22 mouse cellular contexts compared by ENCODE assay signal in genomic region chr5:52237956-52238735, GRCm38 (mm10). TPM values are rescaled to one million over a fixed set of nuclear protein-coding genes. Genes with fewer than 3 reads are reported as not detected.
DNase-seq lines count a peak whose midpoint lies in the region; ATAC-seq and TF ChIP-seq lines count a peak whose summit lies in the region.
"Had no signal": no experiment of that assay in that cellular context is flagged by ENCODE, and none has a peak within 500 bp of the region (broad histone marks: within the 10 kb centered on the region; RNA-seq: fewer than 3 reads in every experiment).

No protein-coding gene starts in this region.

- TF ChIP-seq POLR2A in MEL (IDR thresholded peaks at IDR 0.05; ENCODE audit: control insufficient read depth in 1 of 2, insufficient read depth in 1 of 2, low read depth in 1 of 2, low read length in 2 of 2, poor library complexity in 1 of 2) = no peak

- no peaks in the 10 kb centered on the region for H3K36me3 ChIP-seq in intestine, embryonic 15.5 days
- H3K36me3 ChIP-seq in intestine, postnatal 0 days (ENCODE audit: control insufficient read depth, insufficient read depth) = no peaks in the 10 kb centered on the region
- no peaks in the 10 kb centered on the region for H3K36me3 ChIP-seq in liver, postnatal 0 days (replicated peaks; ENCODE audit: insufficient read depth, low read length)
- H3K36me3 ChIP-seq in MEL (ENCODE audit: control insufficient read depth in 1 of 2, insufficient read depth in 2 of 2, low read length in 2 of 2) = peaks cover 0 to 15% of the 10 kb centered on the region in 2 experiments; a peak in 2 of 4 replicates
- no peaks in the 10 kb centered on the region for H3K36me3 ChIP-seq in midbrain, embryonic 16.5 days (ENCODE audit: control insufficient read depth, insufficient read depth, low read length)
- H3K36me3 ChIP-seq: heart, embryonic 15.5 days; limb, embryonic 12.5 days had no signal

- 72% methylated on average over 8 of the region's 8 CpGs for WGBS in intestine, embryonic 15.5 days
- 73% methylated on average over 8 of the region's 8 CpGs for WGBS in intestine, postnatal 0 days
- WGBS in liver, postnatal 0 days (ENCODE audit: insufficient replicate concordance) = 56% methylated on average over 8 of the region's 8 CpGs
- WGBS in midbrain, embryonic 16.5 days = 71% methylated on average over 8 of the region's 8 CpGs

- no peak for TF ChIP-seq CTCF in intestine, postnatal 0 days (IDR thresholded peaks at IDR 0.05; ENCODE audit: low read depth)
- TF ChIP-seq CTCF in liver, postnatal 0 days (IDR thresholded peaks at IDR 0.05; ENCODE audit: low read depth) = no peak
- TF ChIP-seq CTCF in MEL (IDR thresholded peaks at IDR 0.05 in 2 of 3, conservative IDR thresholded peaks at IDR 0.05 in 1 of 3; ENCODE audit: control insufficient read depth in 1 of 3, insufficient read depth in 1 of 3, low read depth in 2 of 3, low read length in 3 of 3, poor library complexity in 1 of 3, severe bottlenecking in 1 of 3) = no peak

- TF ChIP-seq EP300 in liver, postnatal 0 days (IDR thresholded peaks at IDR 0.05; ENCODE audit: low read depth) = no peak
- TF ChIP-seq EP300 in MEL (IDR thresholded peaks at IDR 0.05; ENCODE audit: low read depth in 1 of 2, low read length in 2 of 2) = no peak; a peak in 1 of 4 replicates

- H3K4me1 ChIP-seq in intestine, embryonic 15.5 days (replicated peaks) = no peaks in the 10 kb centered on the region; the same call in 1 of the 2 replicates
- no peaks in the 10 kb centered on the region for H3K4me1 ChIP-seq in intestine, postnatal 0 days (replicated peaks; ENCODE audit: control insufficient read depth, insufficient read depth, low read length)
- 0 out of 2 replicates have a peak, but pooled peaks cover 4% of the 10 kb centered on the region for H3K4me1 ChIP-seq in liver, postnatal 0 days (ENCODE audit: insufficient read depth)
- H3K4me1 ChIP-seq in MEL (ENCODE audit: control insufficient read depth in 1 of 2, insufficient read depth in 2 of 2, low read length in 2 of 2) = peaks cover 6 to 27% of the 10 kb centered on the region in 2 experiments
- no peaks in the 10 kb centered on the region for H3K4me1 ChIP-seq in midbrain, embryonic 16.5 days (ENCODE audit: control insufficient read depth, insufficient read depth, low read length)
- H3K4me1 ChIP-seq: forebrain, embryonic 13.5 days had no signal

- no peaks in the 10 kb centered on the region for H3K27me3 ChIP-seq in intestine, embryonic 15.5 days (replicated peaks)
- no peaks in the 10 kb centered on the region for H3K27me3 ChIP-seq in intestine, postnatal 0 days (replicated peaks; ENCODE audit: control insufficient read depth, insufficient read depth, low read length)
- no peaks in the 10 kb centered on the region for H3K27me3 ChIP-seq in liver, postnatal 0 days (ENCODE audit: insufficient read depth, low read length)
- no peaks in the 10 kb centered on the region for H3K27me3 ChIP-seq in MEL (ENCODE audit: control insufficient read depth in 1 of 2, insufficient read depth in 2 of 2, low read length in 2 of 2)
- H3K27me3 ChIP-seq in midbrain, embryonic 16.5 days (ENCODE audit: control insufficient read depth, insufficient read depth, low read depth, low read length) = no peaks in the 10 kb centered on the region
- H3K27me3 ChIP-seq: forebrain, embryonic 13.5 days; heart, embryonic 15.5 days; limb, embryonic 12.5 days; Patski had no signal

- H3K79me2 ChIP-seq in MEL (ENCODE audit: control insufficient read depth, insufficient read depth, low read length, poor library complexity) = no peaks in the 10 kb centered on the region

- no peak overlapping the region for H3K27ac ChIP-seq in intestine, embryonic 15.5 days
- no peak overlapping the region for H3K27ac ChIP-seq in intestine, postnatal 0 days (ENCODE audit: low read depth, low read length)
- H3K27ac ChIP-seq in liver, postnatal 0 days (ENCODE audit: low read depth) = peak overlapping the region; percentile 3; the same call in 1 of the 2 replicates
- H3K27ac ChIP-seq in MEL (ENCODE audit: control insufficient read depth, low read depth, low read length) = peak overlapping the region; percentile 50
- no peak overlapping the region for H3K27ac ChIP-seq in midbrain, embryonic 16.5 days (ENCODE audit: low read length)
- H3K27ac ChIP-seq: forebrain, embryonic 13.5 days; heart, adult 2 months; heart, embryonic 15.5 days; limb, embryonic 12.5 days; liver, embryonic 14.5 days had no signal

- DNase-seq in liver, postnatal 0 days = no peak
- DNase-seq in liver (no peak), MEL (ENCODE audit: low read depth, low spot score) (peak; percentile 80)
- peak; percentile 25 for DNase-seq in kidney, postnatal 14 days
- no peak for DNase-seq in retina, postnatal 1 day
- DNase-seq: adrenal gland, postnatal 25 days; cerebellum, adult 11 months; cerebellum, postnatal 14 days; gastrocnemius, postnatal 10 days; heart, adult 2 months; heart, postnatal 4 days; lung, postnatal 10 days; thymus, postnatal 25 days had no signal

- no peak overlapping the region for H3K9ac ChIP-seq in intestine, embryonic 15.5 days
- no peak overlapping the region for H3K9ac ChIP-seq in intestine, postnatal 0 days (ENCODE audit: low read depth, low read length)
- H3K9ac ChIP-seq in liver, postnatal 0 days (replicated peaks) = no peak overlapping the region
- H3K9ac ChIP-seq in MEL (ENCODE audit: control insufficient read depth, low read depth, low read length, poor library complexity, severe bottlenecking) = 0 out of 2 replicates have a peak overlapping the region, but pooled peaks have one; percentile 18
- H3K9ac ChIP-seq in midbrain, embryonic 16.5 days (ENCODE audit: low read depth, low read length) = no peak overlapping the region
- H3K9ac ChIP-seq: forebrain, embryonic 13.5 days; heart, embryonic 15.5 days; limb, embryonic 12.5 days; liver, embryonic 14.5 days had no signal

- TF ChIP-seq RAD21 in MEL (IDR thresholded peaks at IDR 0.05; ENCODE audit: low read depth, low read length) = no peak

- 0 out of 2 replicates have a peak, but pooled peaks have one; percentile 28 for ATAC-seq in intestine, embryonic 15.5 days
- ATAC-seq in intestine, postnatal 0 days = no peak
- ATAC-seq in liver, postnatal 0 days = no peak
- no peak for ATAC-seq in midbrain, embryonic 16.5 days
- ATAC-seq: activated CD4-positive, CD25-positive, alpha-beta regulatory T cell, adult 4 months; forebrain, embryonic 13.5 days; Patski had no signal

- H3K4me3 ChIP-seq in intestine, embryonic 15.5 days (replicated peaks) = no peak overlapping the region
- H3K4me3 ChIP-seq in intestine, postnatal 0 days (ENCODE audit: low read depth, low read length) = no peak overlapping the region
- H3K4me3 ChIP-seq in liver, postnatal 0 days (ENCODE audit: low read depth, low read length) = no peak overlapping the region
- 0 out of 4 replicates have a peak overlapping the region, but pooled peaks of 1 of the 2 experiments have one; percentile 16 for H3K4me3 ChIP-seq in MEL (ENCODE audit: control insufficient read depth in 1 of 2, insufficient read depth in 1 of 2, low read depth in 2 of 2, low read length in 2 of 2)
- no peak overlapping the region for H3K4me3 ChIP-seq in midbrain, embryonic 16.5 days (ENCODE audit: low read depth, low read length)
- H3K4me3 ChIP-seq: forebrain, embryonic 13.5 days; heart, adult 2 months; heart, embryonic 15.5 days; limb, embryonic 12.5 days had no signal

- no peaks in the 10 kb centered on the region for H3K9me3 ChIP-seq in intestine, embryonic 15.5 days
- no peaks in the 10 kb centered on the region for H3K9me3 ChIP-seq in intestine, postnatal 0 days (ENCODE audit: control insufficient read depth)
- no peaks in the 10 kb centered on the region for H3K9me3 ChIP-seq in liver, postnatal 0 days (ENCODE audit: low read length)
- H3K9me3 ChIP-seq in MEL (replicated peaks; ENCODE audit: insufficient read depth, low read length) = no peaks in the 10 kb centered on the region
- no peaks in the 10 kb centered on the region for H3K9me3 ChIP-seq in midbrain, embryonic 16.5 days (replicated peaks; ENCODE audit: control insufficient read depth, low read length, poor library complexity, severe bottlenecking)
- H3K9me3 ChIP-seq: heart, embryonic 15.5 days had no signal

- no peak overlapping the region for H3K4me2 ChIP-seq in intestine, embryonic 15.5 days (replicated peaks)
- H3K4me2 ChIP-seq in intestine, postnatal 0 days (replicated peaks; ENCODE audit: low read depth) = no peak overlapping the region
- no peak overlapping the region for H3K4me2 ChIP-seq in liver, postnatal 0 days (ENCODE audit: low read depth, low read length)
- no peak overlapping the region for H3K4me2 ChIP-seq in midbrain, embryonic 16.5 days (ENCODE audit: low read length)
- H3K4me2 ChIP-seq: forebrain, embryonic 13.5 days; heart, embryonic 15.5 days; limb, embryonic 12.5 days had no signal

TF ChIP-seq in MEL, 35 proteins besides CTCF, POLR2A, EP300 and RAD21:
- TF ChIP-seq SMC3 (IDR thresholded peaks at IDR 0.05; ENCODE audit: low read depth, low read length) (no peak), TBP (IDR thresholded peaks at IDR 0.05; ENCODE audit: low read depth, low read length) (0 out of 2 replicates have a peak, but pooled peaks have one; percentile 40)
TF ChIP-seq in MEL: peak in this region for 1.

RNA-seq across cellular contexts. Expression of gene Dhx15, which starts 47.8 kb away (rescaled TPM):
- polyA plus RNA-seq in intestine, embryonic 15.5 days (2015; fragmentation: Nextera tagmentation; extraction: Ambion mirVana) = 138 and 146 TPM in 2 replicates
- 48.0 and 48.4 TPM in 2 replicates for polyA plus RNA-seq in intestine, postnatal 0 days (2015; fragmentation: Nextera tagmentation; extraction: Ambion mirVana)
- polyA plus RNA-seq in liver, postnatal 0 days (2015; fragmentation: Nextera tagmentation; extraction: Ambion mirVana) = 36.0 and 39.3 TPM in 2 replicates
- total RNA-seq in MEL (2012; rRNA removed) = 153 and 157 TPM in 2 replicates
- 100 to 1,000 TPM; 309 to 348 TPM for polyA plus RNA-seq in MEL (2012; ENCODE audit: insufficient read depth in 1 of 2, insufficient read length in 2 of 2, low read depth in 1 of 2, low replicate concordance in 2 of 2, missing spikeins in 1 of 2)
- polyA plus RNA-seq in midbrain, embryonic 16.5 days (2015; fragmentation: Nextera tagmentation; extraction: Ambion mirVana) = 117 and 127 TPM in 2 replicates

Comparison
In these comparisons a context has a peak if more than half of its experiments do, and no peak if none do; other contexts are left out.
1. H3K27ac ChIP-seq: peak in liver, postnatal 0 days (single experiment) and MEL (single experiment); none in intestine, embryonic 15.5 days (single experiment), intestine, postnatal 0 days (single experiment) and midbrain, embryonic 16.5 days (single experiment).
2. DNase-seq: peak in MEL (single experiment) and kidney, postnatal 14 days (single experiment); none in liver, postnatal 0 days (single experiment), liver (single experiment) and retina, postnatal 1 day (single experiment).